Mouse (Mus musculus): ENCODE data around the gene Ankdd1a.

DNA sequence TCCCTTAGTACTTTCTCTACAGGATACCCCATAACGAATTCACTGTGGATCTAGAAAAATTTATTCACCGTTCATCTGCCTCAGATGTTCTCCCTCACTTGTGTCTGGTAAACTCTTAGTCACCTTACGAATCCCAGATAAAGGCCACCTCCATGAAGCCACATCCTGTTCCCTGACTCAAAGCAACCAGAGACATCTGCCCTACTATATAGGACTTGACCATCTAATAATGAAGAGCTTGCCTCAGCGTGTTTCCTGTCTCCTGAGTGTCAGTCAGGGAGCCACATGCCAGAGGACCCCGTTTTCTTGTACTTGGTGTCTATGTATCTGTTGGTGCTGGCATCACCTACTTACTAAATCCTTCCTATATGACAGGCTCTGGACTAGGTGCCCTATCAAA lies 29.6 kb upstream of the Ankdd1a start:
- TF ChIP-seq POLR2A (IDR thresholded peaks at IDR 0.05; ENCODE audit: control insufficient read depth, low read depth, low read length), result no peak
- no peak for TF ChIP-seq CTCF (IDR thresholded peaks at IDR 0.05; ENCODE audit: control insufficient read depth, insufficient read depth, insufficient replicate concordance, low read depth, low read length)
